ENCODE assay signal across 23 mouse cellular contexts in genomic region chr15:12318451-12318850, GRCm38 (mm10). TPM values are rescaled to one million over a fixed set of nuclear protein-coding genes. Genes with fewer than 3 reads are reported as not detected.
"Had no signal": no experiment of that assay in that cellular context is flagged by ENCODE, and none has a peak within 500 bp of the region (broad histone marks: within the 10 kb centered on the region; RNA-seq: fewer than 3 reads in every experiment).

No protein-coding gene starts in this region.

- H3K36me3 ChIP-seq: liver, embryonic 15.5 days; lung, embryonic 15.5 days; midbrain, embryonic 13.5 days; midbrain, embryonic 15.5 days; neural tube, embryonic 13.5 days; neural tube, embryonic 15.5 days had no signal

- H3K4me3 ChIP-seq: liver, embryonic 15.5 days; lung, embryonic 15.5 days; midbrain, embryonic 13.5 days; midbrain, embryonic 15.5 days; myocyte; neural tube, embryonic 13.5 days; neural tube, embryonic 15.5 days had no signal

- H3K9me3 ChIP-seq: liver, embryonic 15.5 days; lung, embryonic 15.5 days; midbrain, embryonic 13.5 days; midbrain, embryonic 15.5 days; neural tube, embryonic 13.5 days; neural tube, embryonic 15.5 days had no signal

- ATAC-seq: liver, postnatal 0 days; lung, postnatal 0 days; midbrain, embryonic 13.5 days; midbrain, embryonic 15.5 days had no signal

- H3K27ac ChIP-seq: liver, embryonic 15.5 days; lung, embryonic 15.5 days; macrophage; midbrain, embryonic 13.5 days; midbrain, embryonic 15.5 days; neural tube, embryonic 13.5 days; neural tube, embryonic 15.5 days had no signal

- DNase-seq: liver, postnatal 0 days; lung, adult 2 months; lung, postnatal 14 days; lung, postnatal 36 days; retina, postnatal 1 day; right cerebral cortex, adult 18-20 months; right cerebral cortex, postnatal 25 days; right cerebral cortex, postnatal 4 days; spleen, adult 18-20 months; thymus, adult 2 months; thymus, postnatal 25 days; thymus, postnatal 4 days had no signal

RNA-seq across cellular contexts. Expression of gene 1810049J17Rik, which starts 3.2 kb away (rescaled TPM):
- total RNA-seq: midbrain, postnatal 0 days had no signal
- polyA plus RNA-seq: lung, adult 2 months; neural tube, embryonic 15.5 days; small intestine, adult 2 months; thymus, adult 2 months had no signal
